Mouse (Mus musculus): Measurements from ENCODE around the gene Nsfl1c.
A peak's percentile ranks its signal among the peaks of the same experiment; 100 is the strongest.
"Not testable (repeated sequence)": the region's sequence is repeated elsewhere in the genome, so short reads cannot be mapped to it uniquely, and the experiment has no call there.

Nsfl1c gene

DNA sequence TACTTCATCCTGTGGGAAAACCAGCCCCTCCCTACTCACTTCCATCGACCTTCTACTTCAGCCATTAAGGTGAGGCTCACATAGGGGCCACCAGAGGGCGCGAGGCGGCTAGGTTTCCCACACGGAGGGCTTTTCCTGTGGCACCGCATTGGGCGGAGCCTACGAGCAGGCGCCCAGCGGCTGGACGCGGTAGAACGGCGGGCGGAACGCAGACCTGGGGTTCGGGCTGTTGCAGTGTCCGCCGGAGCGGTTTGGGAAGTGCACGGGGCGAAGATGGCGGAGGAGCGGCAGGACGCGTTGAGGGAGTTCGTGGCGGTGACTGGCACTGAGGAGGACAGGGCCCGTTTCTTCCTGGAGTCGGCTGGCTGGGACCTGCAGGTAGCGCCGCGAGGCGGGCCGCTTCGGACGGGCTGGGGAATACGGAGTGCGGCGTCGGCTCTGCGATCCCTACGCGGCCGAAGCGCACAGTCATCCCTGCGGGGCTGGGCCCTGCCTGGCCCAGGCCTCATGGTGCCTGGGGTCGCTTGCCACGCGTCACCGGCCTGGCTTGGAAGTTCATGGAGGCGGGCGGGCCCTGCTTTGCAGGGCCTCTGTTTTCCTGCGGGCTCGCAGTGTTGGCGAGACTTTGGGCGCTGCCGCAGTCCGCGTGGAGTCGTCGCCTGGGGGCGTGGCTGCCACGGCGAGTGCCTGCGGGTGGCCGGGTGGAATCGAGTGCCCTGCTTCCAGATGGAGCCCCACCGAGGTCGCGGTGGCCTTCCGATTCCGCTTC is at the start of gene Nsfl1c:
TSS of gene Nsfl1c (plus strand) at position 148 of the 769 bp plus-strand sequence.
- DNase-seq (ENCODE audit: low read depth, low spot score) = peak; percentile 95

GRCm38 (mm10) chr2:151476053-151476452 is 17.9 kb upstream of the Nsfl1c start, which contains the start of gene 4921509C19Rik:
4921509C19Rik (minus strand) TSS chr2:151476153.
- not testable (repeated sequence) for DNase-seq (ENCODE audit: low read depth, low spot score)

DNA sequence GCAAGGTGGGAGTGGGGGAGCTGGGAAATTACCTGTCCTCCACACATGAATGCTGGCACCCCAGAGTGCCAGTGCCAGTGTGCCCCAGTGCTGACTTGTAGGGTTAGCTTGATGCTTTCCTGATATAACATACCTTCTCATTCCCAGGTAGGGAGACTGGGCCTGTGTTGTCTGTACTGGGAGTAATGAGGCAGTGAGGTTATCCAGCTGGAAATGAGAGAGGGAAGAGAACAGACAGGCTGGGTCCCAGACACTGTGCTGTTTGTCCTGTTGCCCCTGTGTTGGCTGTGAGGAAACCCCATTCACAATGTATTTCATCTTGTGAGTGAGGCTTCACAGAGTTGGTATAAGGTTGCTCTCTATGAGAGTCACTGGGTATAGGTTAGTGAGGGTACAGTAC is 7.5 kb upstream of the Nsfl1c start:
- DNase-seq (ENCODE audit: low read depth, low spot score) = no peak

GRCm38 (mm10) chr2:151498358-151498757 is 4.4 kb downstream of the Nsfl1c start:
- DNase-seq (ENCODE audit: low read depth, low spot score) = no peak

DNA sequence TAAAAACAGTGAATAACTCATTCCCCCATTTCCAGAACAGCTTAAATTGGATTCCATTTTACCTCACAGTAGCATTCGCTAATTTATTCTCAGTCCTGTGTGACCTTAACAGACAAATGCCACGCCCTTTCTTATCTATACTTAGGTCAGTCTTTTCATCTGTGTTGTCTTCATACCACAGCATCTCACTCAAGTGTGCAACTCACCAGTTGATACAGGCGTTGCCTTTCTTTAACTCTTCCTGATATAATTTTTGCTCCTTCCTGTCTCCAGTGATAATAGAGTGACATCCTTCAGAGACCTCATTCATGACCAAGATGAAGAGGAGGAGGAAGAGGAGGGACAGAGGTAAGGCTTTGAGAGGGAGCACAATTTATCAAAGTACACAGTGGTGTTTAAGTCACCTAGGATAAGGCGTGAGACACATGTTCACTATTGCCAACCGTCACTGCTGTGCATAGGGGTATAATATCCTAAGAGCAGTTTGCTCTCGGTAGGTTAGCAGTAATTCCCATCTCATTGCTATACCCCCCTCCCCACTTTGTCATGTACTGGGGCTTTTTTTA is 6.5 kb downstream of the Nsfl1c start:
- DNase-seq (ENCODE audit: low read depth, low spot score) = no peak

- no peak for DNase-seq (ENCODE audit: low read depth, low spot score)
Observed at GRCm38 (mm10) chr2:151504226-151504625, 10.2 kb downstream of the Nsfl1c start.

DNA sequence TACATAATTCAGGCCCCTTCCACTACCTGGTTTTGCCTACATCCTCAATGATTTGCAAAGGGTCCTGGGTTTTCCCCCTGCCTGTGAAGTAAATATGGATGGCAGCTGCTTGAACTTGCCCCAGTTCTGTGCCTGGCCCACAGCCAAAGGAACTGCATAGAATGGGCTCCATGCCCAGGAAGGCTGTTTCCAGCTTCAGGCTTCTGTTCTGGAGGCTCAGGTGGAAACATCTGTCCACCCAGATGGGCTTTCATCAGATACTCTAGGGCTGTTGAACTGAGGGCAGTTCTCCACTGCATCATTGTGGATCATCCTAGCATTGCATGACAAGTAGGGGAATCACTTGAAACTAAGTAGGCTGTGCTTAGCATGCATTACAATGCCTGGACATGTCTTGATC is 18.2 kb downstream of the Nsfl1c start:
- DNase-seq (ENCODE audit: low read depth, low spot score) = no peak

DNA sequence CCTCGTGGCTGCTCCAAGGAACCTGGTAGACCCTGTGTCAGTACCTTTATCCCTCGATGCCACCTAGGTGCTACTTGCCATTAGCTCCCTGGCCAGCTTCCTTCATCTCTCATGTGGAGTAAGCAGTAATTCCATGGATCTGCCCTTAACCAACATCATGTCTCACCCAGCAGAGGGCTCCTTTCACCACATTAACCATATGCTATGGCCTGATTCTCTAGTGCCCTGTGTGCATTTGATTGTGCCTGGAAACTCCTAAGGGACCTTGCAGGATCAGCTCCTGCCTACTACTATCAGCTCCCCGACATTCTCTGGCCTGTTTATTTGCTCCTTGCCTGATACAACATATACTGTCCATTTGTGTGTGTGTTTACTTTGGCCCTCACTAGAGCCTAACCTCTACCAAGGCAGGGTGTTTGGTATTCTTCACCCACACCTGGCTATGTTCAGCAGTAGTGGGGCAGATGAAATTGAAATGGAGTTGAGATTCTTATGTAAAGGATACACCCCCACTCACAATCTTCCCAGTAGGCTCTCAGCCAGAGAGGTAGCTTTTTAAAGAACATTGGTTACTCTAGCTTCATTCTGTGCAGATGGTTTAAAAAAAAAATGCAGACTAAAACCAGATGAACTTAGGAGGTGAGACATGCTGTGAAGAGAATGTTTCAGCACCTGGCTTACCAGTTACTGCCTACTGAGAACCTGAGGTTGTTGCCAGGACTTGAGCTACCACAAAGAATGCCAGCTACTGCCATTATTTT is 19.7 kb downstream of the Nsfl1c start:
- DNase-seq (ENCODE audit: low read depth, low spot score) = peak; percentile 86

GRCm38 (mm10) chr2:151519000-151519399 is 25.0 kb downstream of the Nsfl1c start:
- DNase-seq (ENCODE audit: low read depth, low spot score) = no peak

- DNase-seq (ENCODE audit: low read depth, low spot score) = no peak
Observed at GRCm38 (mm10) chr2:151524324-151525041, 30.5 kb downstream of the Nsfl1c start.

GRCm38 (mm10) chr2:151525520-151525919 is 31.5 kb downstream of the Nsfl1c start:
- no peak for DNase-seq (ENCODE audit: low read depth, low spot score)

GRCm38 (mm10) chr2:151528066-151528465 is 34.1 kb downstream of the Nsfl1c start:
- no peak for DNase-seq (ENCODE audit: low read depth, low spot score)

DNA sequence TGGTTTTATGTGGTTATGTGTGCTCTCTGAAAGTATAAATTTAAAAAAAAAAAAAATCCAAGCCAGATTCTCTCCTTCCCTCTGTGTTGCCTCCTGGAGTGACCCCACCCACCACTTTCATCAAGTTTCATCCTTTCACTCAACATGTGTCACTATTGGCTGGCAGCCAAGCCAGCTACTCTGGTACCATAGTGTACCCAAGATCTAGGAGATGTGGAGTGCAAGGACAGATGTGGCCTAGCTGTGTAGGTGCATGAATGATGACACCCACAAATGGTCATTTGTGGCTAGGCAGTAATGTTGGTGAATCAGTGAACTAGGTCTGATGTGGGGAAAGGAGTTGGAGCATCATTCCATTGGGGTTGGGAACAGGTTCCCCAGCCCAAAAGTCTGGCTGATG is 35.2 kb downstream of the Nsfl1c start:
- no peak for DNase-seq (ENCODE audit: low read depth, low spot score)

DNA sequence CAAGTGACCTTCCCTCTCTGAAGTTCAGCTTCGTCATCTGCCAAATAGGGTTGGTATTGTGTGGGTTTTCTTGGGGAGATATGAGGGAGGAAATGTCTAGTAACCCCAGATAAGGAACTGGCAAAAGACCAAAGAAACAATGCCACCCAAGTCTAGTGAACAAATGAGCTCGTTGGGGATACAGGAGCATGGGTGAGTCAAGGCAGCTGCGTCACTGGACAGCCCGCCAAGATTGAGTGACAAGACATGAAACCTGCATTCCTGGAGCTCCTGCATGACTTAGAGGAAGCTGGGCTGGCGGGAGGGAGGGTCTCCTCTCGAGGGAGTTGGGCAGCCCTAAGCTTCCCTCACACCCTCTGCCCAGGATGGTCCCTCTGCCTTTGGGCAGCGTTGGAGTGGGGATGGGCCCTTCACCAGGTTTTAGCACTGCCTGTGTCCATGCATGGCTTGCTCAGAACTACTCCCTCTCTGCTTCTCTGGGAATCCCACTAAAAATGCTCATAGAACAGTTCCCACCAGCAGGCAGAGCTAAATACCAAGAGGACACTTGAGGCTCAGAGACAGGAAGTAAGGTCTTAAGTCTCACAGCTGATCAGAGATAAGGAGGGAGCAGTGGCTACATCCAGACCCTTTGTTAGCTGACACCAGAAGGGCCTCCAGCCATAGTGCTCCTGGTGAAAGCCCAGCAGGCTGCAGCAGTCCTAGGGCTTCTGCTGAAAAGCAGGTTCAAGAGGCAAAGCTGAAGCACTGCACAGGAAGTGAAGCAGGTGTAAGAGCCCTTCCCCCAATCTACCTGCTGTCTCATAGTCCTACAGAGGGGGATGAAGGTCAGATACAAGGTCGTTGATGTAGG is 36.6 kb downstream of the Nsfl1c start:
- DNase-seq (ENCODE audit: low read depth, low spot score) = no peak

GRCm38 (mm10) chr2:151533632-151534031 is 39.6 kb downstream of the Nsfl1c start:
- DNase-seq (ENCODE audit: low read depth, low spot score) = no peak

- DNase-seq (ENCODE audit: low read depth, low spot score) = no peak
Observed at GRCm38 (mm10) chr2:151535961-151536617, 42.1 kb downstream of the Nsfl1c start.

DNA sequence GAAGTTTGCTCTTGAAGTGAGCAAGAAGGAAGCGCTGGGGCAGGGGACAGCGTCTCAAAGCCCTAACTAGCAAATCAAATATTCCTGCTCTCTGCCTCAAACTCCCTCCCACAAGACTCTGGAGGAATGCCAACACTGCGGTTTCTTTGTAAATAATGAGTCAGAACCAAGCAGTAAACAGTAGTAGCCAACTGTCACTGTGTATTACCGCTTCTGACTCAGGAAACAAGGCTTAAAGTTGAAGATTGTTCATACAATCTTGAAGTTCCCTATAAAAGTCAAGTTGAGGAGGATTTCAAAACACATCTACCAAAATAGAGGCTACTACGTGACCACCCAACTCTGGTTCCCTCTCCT is 42.6 kb downstream of the Nsfl1c start:
- no peak for DNase-seq (ENCODE audit: low read depth, low spot score)

DNA sequence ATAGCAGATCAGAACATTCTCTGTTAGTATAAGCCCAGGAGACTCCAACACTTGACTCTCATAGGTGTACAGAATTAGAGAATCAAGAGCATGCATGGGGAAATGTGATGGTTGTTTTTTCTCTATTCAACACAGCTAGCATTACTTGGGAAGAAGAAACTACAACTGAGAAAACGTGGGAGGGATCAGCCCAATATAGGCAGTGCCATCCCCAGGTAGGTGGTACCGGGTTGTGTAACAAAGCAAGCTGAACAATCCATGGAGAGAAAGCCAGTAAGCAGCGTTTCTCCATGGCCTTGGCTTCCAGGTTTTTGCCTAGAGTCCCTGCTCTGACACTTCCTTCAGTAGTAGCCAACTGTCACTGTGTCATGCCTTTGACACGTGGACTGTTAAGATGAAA is 44.7 kb downstream of the Nsfl1c start:
- DNase-seq (ENCODE audit: low read depth, low spot score) = peak; percentile 48

DNA sequence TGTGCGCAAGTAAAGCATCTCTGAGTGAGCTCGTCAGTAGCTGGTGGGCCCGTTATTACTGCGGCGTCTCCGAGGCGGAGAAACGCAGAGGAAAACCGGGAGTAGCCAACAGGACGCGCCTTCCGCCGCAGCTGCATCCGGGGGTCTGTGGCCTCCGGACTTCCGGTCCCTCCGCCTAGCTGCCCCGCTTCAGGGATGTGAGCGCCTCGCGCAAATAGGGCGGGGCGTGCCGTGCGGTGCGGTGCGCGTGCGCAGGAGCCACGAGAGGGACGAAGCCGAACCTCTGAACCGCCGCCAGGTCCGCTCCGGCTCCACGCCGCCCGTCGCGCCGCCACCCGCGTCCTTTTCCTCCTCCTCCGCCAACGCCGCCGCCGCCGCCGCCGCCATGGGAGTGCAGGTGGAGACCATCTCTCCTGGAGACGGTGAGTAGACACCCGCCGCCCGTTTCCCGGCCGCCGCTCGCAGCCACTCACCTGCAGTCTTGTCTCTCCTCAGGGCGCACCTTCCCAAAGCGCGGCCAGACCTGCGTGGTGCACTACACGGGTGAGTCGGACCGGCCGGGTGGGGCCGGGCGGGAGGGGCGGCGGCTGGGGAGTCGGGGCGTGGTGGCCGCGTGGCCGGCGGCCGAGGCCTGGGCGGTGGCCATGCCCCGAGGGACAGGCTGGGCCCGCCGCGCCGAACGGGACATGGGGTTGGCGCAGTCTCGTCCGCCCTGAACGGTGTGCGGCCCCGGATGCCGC is 48.5 kb downstream of the Nsfl1c start, which contains the start of gene Fkbp1a:
TSS of gene Fkbp1a (plus strand) at position 161 of the 740 bp plus-strand sequence.
- peak; percentile 91 for DNase-seq (ENCODE audit: low read depth, low spot score)
